35 mouse cellular contexts compared by ENCODE assay signal in genomic region chr7:111846417-111846816, GRCm38 (mm10).
"Had no signal": no experiment of that assay in that cellular context is flagged by ENCODE, and none has a peak within 500 bp of the region (broad histone marks: within the 10 kb centered on the region; RNA-seq: fewer than 3 reads in every experiment).

No protein-coding gene starts in this region.

- H3K9me3 ChIP-seq: heart, embryonic 13.5 days; heart, embryonic 15.5 days; hindbrain, embryonic 10.5 days; hindbrain, embryonic 12.5 days; hindbrain, embryonic 13.5 days; hindbrain, embryonic 15.5 days; intestine, embryonic 15.5 days; kidney, embryonic 15.5 days had no signal

- H3K4me3 ChIP-seq: heart, embryonic 12.5 days; heart, embryonic 13.5 days; heart, embryonic 15.5 days; hindbrain, embryonic 10.5 days; hindbrain, embryonic 12.5 days; hindbrain, embryonic 13.5 days; hindbrain, embryonic 15.5 days; intestine, embryonic 15.5 days; kidney, embryonic 15.5 days; layer of hippocampus, adult 2 months; left cerebral cortex, adult 2 months had no signal

- H3K4me1 ChIP-seq: heart, embryonic 12.5 days; heart, embryonic 13.5 days; heart, embryonic 15.5 days; hindbrain, embryonic 10.5 days; hindbrain, embryonic 12.5 days; hindbrain, embryonic 13.5 days; hindbrain, embryonic 15.5 days; intestine, embryonic 15.5 days; kidney, embryonic 15.5 days had no signal

- H3K4me2 ChIP-seq: heart, embryonic 11.5 days; heart, embryonic 12.5 days; heart, embryonic 13.5 days; heart, embryonic 15.5 days; hindbrain, embryonic 12.5 days; hindbrain, embryonic 13.5 days; hindbrain, embryonic 14.5 days; hindbrain, embryonic 15.5 days; intestine, embryonic 15.5 days; kidney, embryonic 15.5 days had no signal

- DNase-seq: heart, postnatal 10 days; heart, postnatal 14 days; heart, postnatal 36 days; heart, postnatal 4 days; kidney, adult 11 months; kidney, adult 18-20 months; kidney, adult 2 months; kidney, adult 8-10 months; kidney, adult 9 months; kidney, postnatal 10 days; kidney, postnatal 14 days; kidney, postnatal 25 days; kidney, postnatal 36 days; kidney, postnatal 4 days; layer of hippocampus, adult 9-11 months; layer of hippocampus, postnatal 36 days had no signal

- H3K27me3 ChIP-seq: heart, embryonic 12.5 days; heart, embryonic 13.5 days; heart, embryonic 15.5 days; hindbrain, embryonic 12.5 days; hindbrain, embryonic 13.5 days; hindbrain, embryonic 15.5 days; intestine, embryonic 15.5 days; kidney, embryonic 15.5 days had no signal

- H3K27ac ChIP-seq: heart, embryonic 13.5 days; heart, embryonic 15.5 days; hindbrain, embryonic 10.5 days; hindbrain, embryonic 12.5 days; hindbrain, embryonic 13.5 days; hindbrain, embryonic 14.5 days; hindbrain, embryonic 15.5 days; hindbrain, postnatal 0 days; intestine, embryonic 15.5 days; kidney, embryonic 15.5 days; kidney, postnatal 0 days; layer of hippocampus, adult 2 months; left cerebral cortex, adult 2 months had no signal

- H3K9ac ChIP-seq: heart, embryonic 12.5 days; heart, embryonic 13.5 days; heart, embryonic 15.5 days; hindbrain, embryonic 12.5 days; hindbrain, embryonic 13.5 days; hindbrain, embryonic 14.5 days; hindbrain, embryonic 15.5 days; intestine, embryonic 15.5 days; kidney, embryonic 15.5 days had no signal

- H3K36me3 ChIP-seq: heart, embryonic 12.5 days; heart, embryonic 13.5 days; heart, embryonic 15.5 days; hindbrain, embryonic 10.5 days; hindbrain, embryonic 12.5 days; hindbrain, embryonic 13.5 days; hindbrain, embryonic 15.5 days; intestine, embryonic 15.5 days; kidney, embryonic 15.5 days had no signal

- ATAC-seq: hindbrain, embryonic 16.5 days; hindbrain, postnatal 0 days; inflammation-experienced regulatory T-cells, adult 6 months; intestine, embryonic 15.5 days; intestine, embryonic 16.5 days; intestine, postnatal 0 days had no signal
